Mouse (Mus musculus): ENCODE measurements around the gene Vmn1r62.
"Not testable (repeated sequence)": the region's sequence is repeated elsewhere in the genome, so short reads cannot be mapped to it uniquely, and the experiment has no call there.

Gene Vmn1r62

DNA sequence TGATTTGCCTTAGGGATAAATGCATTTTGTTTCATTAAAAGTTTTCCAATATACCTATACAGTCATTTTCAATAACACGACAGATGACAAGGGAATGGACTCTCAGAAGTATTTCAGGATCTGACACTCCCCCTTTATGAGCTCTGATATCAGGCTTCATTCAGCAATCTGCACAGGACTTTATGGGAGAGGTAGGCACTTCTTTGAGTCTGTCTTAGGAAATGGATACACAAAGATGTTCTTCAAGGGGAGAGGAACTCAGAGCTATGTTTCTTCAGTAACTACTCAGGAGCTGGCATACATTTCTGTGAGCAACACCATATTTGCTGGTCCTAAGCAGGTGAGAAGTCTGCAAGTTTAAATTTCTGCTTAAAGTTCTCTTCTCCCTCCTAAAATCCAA lies at the start of gene Vmn1r62:
Gene Vmn1r62 (plus strand): TSS at position 301 of the 400 bp plus-strand sequence.
- TF ChIP-seq GATA4 (IDR thresholded peaks at IDR 0.05; ENCODE audit: insufficient replicate concordance, low read length): not testable (repeated sequence)

All from liver, adult (tissue).